Mouse (Mus musculus) forebrain, embryonic 13.5 days (tissue): ENCODE results near the gene Adamtsl1. TPM values are rescaled to one million over a fixed set of nuclear protein-coding genes. Genes with fewer than 3 reads are reported as not detected.
A peak's percentile ranks its signal among the peaks of the same experiment; 100 is the strongest.

Experiments used
- ATAC-seq: fragments of 200-750 bp; cut with Nextera tagmentation; 2 replicates; pipeline ENCODE4 v1.8.0; 2017
- H3K27ac ChIP-seq: fragments of 300-500 bp; sonication (generic); 2 replicates; pipeline ENCODE4 v1.5.1; 2015; ENCODE audit warnings: inconsistent platforms, mild to moderate bottlenecking, moderate library complexity
- H3K27me3 ChIP-seq: fragments of 300-500 bp; sonication (generic); 2 replicates; pipeline ENCODE4 v1.6.1; 2015; ENCODE audit warnings: mild to moderate bottlenecking, inconsistent platforms
- H3K36me3 ChIP-seq: fragments of 300-500 bp; sonication (generic); 2 replicates; pipeline ENCODE4 v1.6.1; 2015; ENCODE audit warnings: mild to moderate bottlenecking, inconsistent platforms; ENCODE audit not compliant: poor library complexity, severe bottlenecking
- H3K4me1 ChIP-seq: fragments of 300-500 bp; sonication (generic); 2 replicates; pipeline ENCODE4 v1.6.1; 2015; ENCODE audit warnings: inconsistent platforms
- H3K4me2 ChIP-seq: fragments of 300-500 bp; sonication (generic); 2 replicates; pipeline ENCODE4 v1.6.1; 2015; ENCODE audit warnings: inconsistent platforms, mild to moderate bottlenecking, moderate library complexity
- H3K4me3 ChIP-seq: fragments of 300-500 bp; sonication (generic); 2 replicates; pipeline ENCODE4 v1.5.1; 2015; ENCODE audit warnings: mild to moderate bottlenecking, inconsistent platforms
- H3K9ac ChIP-seq: fragments of 300-500 bp; sonication (generic); 2 replicates; pipeline ENCODE4 v1.6.1; 2015; ENCODE audit warnings: mild to moderate bottlenecking, inconsistent platforms
- H3K9me3 ChIP-seq: fragments of 300-500 bp; sonication (generic); replicated peaks from 2 replicates; pipeline ENCODE4 v1.6.1; 2016; ENCODE audit warnings: inconsistent platforms
- WGBS: fragments of 180-500 bp; shearing (Covaris S2); methylation state at CpG from one replicate; pipeline ENCODE4 v1.1.7; 2015; 5-methylcytosine and 5-hydroxymethylcytosine counted together
- polyA plus RNA-seq: library from polyadenylated mRNA; unstranded; fragments of >200 nt; fragmentation: Nextera tagmentation; extraction: Ambion mirVana; gene quantifications from 2 replicates; pipeline ENCODE4 v1.2.1, GENCODE M21; 2015

The Adamtsl1 gene
- polyA plus RNA-seq, 1 experiment from 2014 or later = 5.3 TPM

DNA sequence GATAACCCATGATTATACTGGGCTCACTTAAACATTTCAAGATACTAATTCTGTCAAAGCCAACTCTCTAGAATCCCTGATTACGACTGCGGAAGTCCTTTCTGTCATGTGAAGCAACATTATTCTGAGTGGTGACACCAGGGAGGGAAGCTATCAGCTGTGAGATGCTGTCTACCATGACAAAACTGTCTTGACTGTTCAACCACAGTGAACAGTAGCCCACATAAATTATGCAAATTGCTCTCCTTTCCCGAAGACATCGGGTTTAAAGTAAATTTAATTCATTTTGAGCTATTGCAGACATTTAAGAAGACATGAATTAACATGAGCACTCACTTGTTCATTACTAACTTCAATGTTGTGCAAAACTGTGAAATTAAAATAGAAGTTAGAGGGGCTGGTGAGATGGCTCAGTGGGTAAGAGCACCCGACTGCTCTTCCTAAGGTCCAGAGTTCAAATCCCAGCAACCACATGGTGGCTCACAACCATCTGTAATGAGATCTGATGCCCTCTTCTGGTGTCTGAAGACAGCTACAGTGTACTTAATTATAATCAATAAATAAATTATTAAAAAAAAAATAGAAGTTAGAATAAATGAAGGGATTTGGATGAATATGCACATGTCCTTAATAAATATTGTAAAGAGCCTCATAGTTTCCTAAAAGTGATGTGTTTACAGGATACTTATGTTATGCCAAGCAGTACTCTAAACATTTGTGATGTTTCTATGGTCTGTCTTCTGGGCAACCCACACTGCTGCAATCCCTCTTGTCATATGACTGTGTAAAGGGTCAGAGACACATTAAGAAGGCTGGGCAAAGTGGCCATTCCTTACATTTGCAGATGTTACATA, 249.4 kb downstream of the Adamtsl1 start:
- peak; percentile 88 for ATAC-seq

DNA sequence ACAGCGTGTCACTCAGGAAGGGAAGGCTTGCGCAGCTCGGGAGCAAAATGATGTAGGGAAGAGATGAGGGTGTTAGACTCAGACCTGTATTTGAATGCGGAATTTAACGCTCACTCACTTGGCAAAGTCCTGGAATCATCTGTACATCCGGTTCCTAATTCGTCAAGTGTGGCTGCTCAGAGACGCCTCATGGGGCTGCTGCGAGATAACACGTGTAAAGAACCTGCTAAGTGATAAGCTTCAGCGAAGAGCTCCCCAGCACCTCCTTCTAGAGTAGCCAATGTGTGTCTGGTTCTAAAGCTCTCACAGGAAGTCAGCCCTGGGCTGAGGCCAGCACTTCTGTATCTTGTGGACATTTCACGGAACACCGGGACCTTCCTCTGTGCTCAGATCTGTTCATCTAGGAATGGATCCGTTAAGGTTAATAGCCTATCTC, 250.1 kb downstream of the Adamtsl1 start:
- Histone ChIP-seq H3K9me3 (no peaks in the 10 kb centered on the region), H3K4me2 (no peak overlapping the region), H3K4me3 (no peak overlapping the region), H3K9ac (no peak overlapping the region), H3K36me3 (no peaks in the 10 kb centered on the region), H3K27ac (no peak overlapping the region; the same call in 1 of the 2 replicates), H3K4me1 (peaks cover 27% of the 10 kb centered on the region), H3K27me3 (no peaks in the 10 kb centered on the region)
- ATAC-seq = no peak
- WGBS = 88% methylated on average over 14 of the region's 14 CpGs

More for the DNA sequence above, 249.4 kb downstream of the Adamtsl1 start:
- WGBS = 70% methylated on average over 5 of the region's 5 CpGs
- H3K9ac ChIP-seq = no peak overlapping the region
- H3K27ac ChIP-seq = no peak overlapping the region
- H3K4me1 ChIP-seq = peaks cover 26% of the 10 kb centered on the region
- no peaks in the 10 kb centered on the region for H3K36me3 ChIP-seq
- H3K4me3 ChIP-seq = no peak overlapping the region
- H3K27me3 ChIP-seq = no peaks in the 10 kb centered on the region
- H3K4me2 ChIP-seq = no peak overlapping the region
- no peaks in the 10 kb centered on the region for H3K9me3 ChIP-seq

DNA sequence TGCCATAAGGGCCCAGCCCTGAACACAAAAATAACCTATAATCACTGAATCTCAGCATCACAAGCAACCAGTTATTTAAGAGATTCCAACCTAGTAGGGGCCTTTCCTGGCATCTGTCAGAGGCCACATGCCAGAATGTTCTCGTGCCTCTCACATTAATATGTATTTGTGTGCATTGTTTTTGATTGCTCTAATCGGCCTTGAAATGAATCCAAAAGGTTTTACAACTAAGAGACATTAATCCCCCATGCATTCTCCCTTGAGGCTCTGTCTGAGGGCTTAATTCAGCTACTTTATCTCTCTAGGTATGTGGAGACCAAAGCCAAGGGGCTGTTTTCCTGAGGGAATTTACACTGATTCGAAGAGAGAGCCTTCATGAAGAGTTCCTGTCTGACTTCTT, 250.5 kb downstream of the Adamtsl1 start:
- no peaks in the 10 kb centered on the region for H3K27me3 ChIP-seq
- no peak overlapping the region for H3K9ac ChIP-seq
- 29% methylated on average over 3 of the region's 3 CpGs for WGBS
- ATAC-seq = no peak
- no peaks in the 10 kb centered on the region for H3K36me3 ChIP-seq
- H3K4me1 ChIP-seq = peaks cover 27% of the 10 kb centered on the region
- no peaks in the 10 kb centered on the region for H3K9me3 ChIP-seq
- no peak overlapping the region for H3K4me3 ChIP-seq
- H3K4me2 ChIP-seq = no peak overlapping the region
- no peak overlapping the region; the same call in 1 of the 2 replicates for H3K27ac ChIP-seq

DNA sequence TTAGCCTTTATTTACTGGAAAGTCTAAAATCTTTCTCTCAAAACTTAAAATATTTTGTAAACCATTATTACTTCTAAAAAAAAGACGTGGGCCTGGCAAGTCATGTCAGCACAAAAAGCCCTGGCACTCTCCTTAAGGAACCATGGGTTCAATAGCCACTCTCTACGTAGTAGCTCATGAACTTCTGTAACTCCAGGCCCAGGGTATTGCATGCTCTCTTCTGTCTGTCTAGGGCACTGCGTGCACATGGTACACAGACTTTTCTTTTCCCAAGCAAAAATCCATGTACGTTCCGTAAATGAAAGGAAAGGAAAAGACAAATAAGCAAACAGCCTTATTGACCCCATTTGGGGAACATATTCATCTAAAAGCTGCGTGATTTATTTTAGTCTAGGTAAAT, 253.7 kb downstream of the Adamtsl1 start:
- ATAC-seq = no peak
- no peak overlapping the region; the same call in 1 of the 2 replicates for H3K4me2 ChIP-seq
- H3K9me3 ChIP-seq = no peaks in the 10 kb centered on the region
- WGBS = 78% methylated on average over 6 of the region's 6 CpGs
- H3K36me3 ChIP-seq = no peaks in the 10 kb centered on the region
- H3K27me3 ChIP-seq = no peaks in the 10 kb centered on the region
- H3K4me1 ChIP-seq = peaks cover 25% of the 10 kb centered on the region
- no peak overlapping the region for H3K4me3 ChIP-seq
- H3K27ac ChIP-seq = no peak overlapping the region
- no peak overlapping the region for H3K9ac ChIP-seq

DNA sequence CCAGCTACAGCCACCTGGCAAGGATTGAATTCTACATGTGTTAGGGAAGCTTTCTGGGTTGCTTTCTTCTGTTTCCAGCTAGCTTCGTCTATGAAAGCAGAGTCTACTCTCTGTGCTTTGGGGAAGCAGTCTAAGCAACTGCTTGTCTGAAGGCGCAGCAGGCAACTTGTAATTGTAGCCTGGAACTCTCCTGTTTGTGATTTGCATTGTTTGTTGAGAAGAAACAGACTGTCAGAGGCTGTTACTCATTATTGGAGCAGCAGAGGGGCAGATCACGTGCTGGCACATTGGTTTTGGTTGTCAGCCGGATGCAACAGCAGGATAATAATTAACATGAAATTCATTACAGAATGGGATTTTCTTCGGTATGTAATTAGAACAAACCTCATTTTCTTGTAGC, 254.1 kb downstream of the Adamtsl1 start:
- H3K9ac ChIP-seq = no peak overlapping the region
- no peak overlapping the region for H3K27ac ChIP-seq
- peaks cover 22% of the 10 kb centered on the region for H3K4me1 ChIP-seq
- peak; percentile 86 for ATAC-seq
- H3K36me3 ChIP-seq = no peaks in the 10 kb centered on the region
- no peaks in the 10 kb centered on the region for H3K9me3 ChIP-seq
- 25% methylated on average over 5 of the region's 5 CpGs for WGBS
- no peaks in the 10 kb centered on the region for H3K27me3 ChIP-seq
- H3K4me2 ChIP-seq = no peak overlapping the region; the same call in 1 of the 2 replicates
- H3K4me3 ChIP-seq = no peak overlapping the region

DNA sequence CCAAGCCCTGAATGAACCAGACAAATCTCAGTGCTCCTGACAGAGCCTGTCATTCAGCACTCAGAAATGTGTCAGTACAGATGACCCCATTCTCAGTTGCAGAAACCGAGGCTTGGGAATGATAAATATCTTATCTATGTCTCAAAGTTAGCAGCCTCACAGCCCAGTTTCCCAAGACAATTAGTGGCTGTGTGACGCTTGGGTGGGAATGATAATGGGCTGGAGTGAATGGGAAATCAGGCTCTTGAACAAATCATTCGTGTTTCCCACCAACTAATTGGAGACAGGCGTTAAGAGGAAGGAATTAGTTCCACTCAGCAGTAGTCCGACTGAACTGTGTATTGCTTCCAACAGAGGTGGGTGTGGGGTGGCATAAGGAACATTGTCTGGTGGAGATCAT, 268.5 kb downstream of the Adamtsl1 start:
- Histone ChIP-seq H3K27me3 (0 out of 2 replicates have a peak, but pooled peaks cover 3% of the 10 kb centered on the region), H3K36me3 (no peaks in the 10 kb centered on the region), H3K4me2 (no peak overlapping the region), H3K27ac (no peak overlapping the region), H3K9me3 (no peaks in the 10 kb centered on the region), H3K4me3 (no peak overlapping the region), H3K9ac (no peak overlapping the region), H3K4me1 (peaks cover 22% of the 10 kb centered on the region)
- WGBS = 1% methylated on average over 5 of the region's 5 CpGs
- ATAC-seq = peak; percentile 65; the same call in 1 of the 2 replicates

DNA sequence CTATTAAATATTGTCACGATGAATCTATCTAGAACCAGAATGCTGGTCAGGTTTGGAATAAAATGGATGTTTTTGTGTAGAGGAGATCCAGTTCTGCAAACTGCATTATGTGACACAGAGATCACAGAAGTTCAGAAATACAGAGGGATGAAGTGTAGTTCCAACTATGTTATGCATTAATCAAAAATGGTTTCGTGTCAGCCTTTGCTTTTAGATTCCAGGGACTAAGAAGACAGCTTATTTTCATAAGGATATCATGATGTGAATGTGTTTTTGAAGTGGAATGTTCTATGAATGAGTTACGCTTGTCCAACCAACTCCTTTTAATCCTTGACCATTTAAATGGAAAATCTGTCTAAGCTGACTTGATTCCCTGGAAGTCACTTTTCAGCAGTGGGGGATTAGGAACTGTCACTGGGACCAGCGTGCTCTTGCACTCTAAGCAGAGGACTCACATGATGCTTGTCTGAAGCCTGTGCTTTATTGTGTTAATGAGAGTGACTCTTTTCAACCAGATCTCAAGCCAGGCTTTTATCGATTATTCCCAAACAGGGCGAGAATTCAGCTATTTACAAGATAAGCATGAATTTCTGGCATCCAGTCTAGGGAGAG, 269.9 kb downstream of the Adamtsl1 start:
- 0 out of 2 replicates have a peak, but pooled peaks cover 3% of the 10 kb centered on the region for H3K27me3 ChIP-seq
- peak; percentile 55; the same call in 1 of the 2 replicates for ATAC-seq
- H3K27ac ChIP-seq = no peak overlapping the region
- H3K4me1 ChIP-seq = peaks cover 22% of the 10 kb centered on the region
- no peak overlapping the region for H3K4me3 ChIP-seq
- H3K36me3 ChIP-seq = no peaks in the 10 kb centered on the region
- WGBS = 17% methylated on average over 6 of the region's 6 CpGs
- H3K9me3 ChIP-seq = no peaks in the 10 kb centered on the region
- no peak overlapping the region for H3K4me2 ChIP-seq
- H3K9ac ChIP-seq = no peak overlapping the region

DNA sequence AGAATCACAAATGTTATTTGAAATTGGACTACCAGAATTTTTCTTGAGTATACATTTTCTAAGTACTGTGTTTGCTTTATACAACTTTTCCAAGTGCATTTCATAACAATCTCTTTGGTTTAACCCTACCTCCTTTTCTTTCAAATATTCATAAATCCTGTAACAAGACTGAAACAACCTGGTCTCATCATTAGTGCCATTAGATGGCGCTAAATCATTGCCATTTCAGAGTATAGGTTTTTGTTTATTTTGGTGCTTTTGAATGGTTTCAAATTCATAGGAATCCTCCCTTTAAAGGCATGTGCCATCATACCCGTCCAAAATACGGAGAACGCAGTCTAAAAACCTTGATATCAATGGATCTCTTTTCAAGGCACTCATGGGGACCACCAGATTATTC, 270.5 kb downstream of the Adamtsl1 start:
- Histone ChIP-seq H3K4me2 (no peak overlapping the region), H3K36me3 (no peaks in the 10 kb centered on the region), H3K27ac (no peak overlapping the region), H3K4me3 (no peak overlapping the region), H3K9ac (no peak overlapping the region), H3K4me1 (peaks cover 22% of the 10 kb centered on the region), H3K27me3 (0 out of 2 replicates have a peak, but pooled peaks cover 3% of the 10 kb centered on the region), H3K9me3 (no peaks in the 10 kb centered on the region)
- no peak for ATAC-seq
- WGBS = 44% methylated on average over 4 of the region's 4 CpGs

DNA sequence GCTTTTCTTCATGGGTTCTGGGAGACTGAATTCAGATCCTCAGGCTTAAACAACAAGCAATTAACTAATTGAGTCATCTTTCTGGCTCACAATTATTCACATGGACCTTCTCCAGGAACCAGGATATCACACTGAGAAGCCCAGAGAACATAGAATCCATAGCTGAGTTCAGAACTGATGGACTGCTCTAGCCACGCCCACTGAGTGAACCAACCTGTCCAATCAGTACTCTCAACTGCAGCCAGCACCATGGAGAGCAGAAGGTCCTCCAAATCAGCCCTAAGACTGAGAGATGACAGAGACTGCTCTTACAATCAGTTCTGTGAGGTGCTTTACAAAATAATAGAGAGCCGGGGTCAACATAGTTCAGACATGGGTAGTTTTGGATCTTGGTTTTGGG, 276.3 kb downstream of the Adamtsl1 start:
- no peak overlapping the region for H3K4me3 ChIP-seq
- no peak overlapping the region for H3K9ac ChIP-seq
- no peak for ATAC-seq
- no peaks in the 10 kb centered on the region for H3K9me3 ChIP-seq
- H3K4me2 ChIP-seq = no peak overlapping the region
- 65% methylated on average over 2 of the region's 2 CpGs for WGBS
- H3K4me1 ChIP-seq = no peaks in the 10 kb centered on the region
- H3K36me3 ChIP-seq = no peaks in the 10 kb centered on the region
- no peaks in the 10 kb centered on the region for H3K27me3 ChIP-seq
- no peak overlapping the region for H3K27ac ChIP-seq

DNA sequence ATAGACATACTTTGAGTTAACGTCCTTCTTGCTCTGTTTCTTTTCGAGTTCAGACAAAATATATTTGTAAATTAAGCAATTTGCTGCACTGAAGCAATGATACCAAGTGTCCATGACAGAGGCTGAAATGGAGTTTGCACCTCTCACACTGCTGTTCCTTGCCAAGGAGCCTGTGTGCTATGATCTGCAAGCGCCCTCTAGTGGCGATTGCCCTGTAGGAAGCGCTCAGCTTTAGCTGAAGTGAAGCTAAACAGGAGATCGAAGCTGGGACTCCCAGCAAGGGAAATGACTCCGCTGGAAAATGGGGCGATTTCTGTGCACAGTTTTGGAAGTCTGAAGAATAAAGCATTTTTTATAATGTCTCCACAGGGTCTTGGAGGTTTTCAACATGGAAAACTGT, 287.8 kb downstream of the Adamtsl1 start:
- H3K4me3 ChIP-seq = no peak overlapping the region
- ATAC-seq = peak; percentile 93
- WGBS = 2% methylated on average over 8 of the region's 8 CpGs
- H3K9ac ChIP-seq = no peak overlapping the region
- no peak overlapping the region for H3K27ac ChIP-seq
- no peaks in the 10 kb centered on the region for H3K27me3 ChIP-seq
- H3K4me1 ChIP-seq = no peaks in the 10 kb centered on the region
- H3K9me3 ChIP-seq = no peaks in the 10 kb centered on the region
- H3K4me2 ChIP-seq = no peak overlapping the region
- no peaks in the 10 kb centered on the region for H3K36me3 ChIP-seq

DNA sequence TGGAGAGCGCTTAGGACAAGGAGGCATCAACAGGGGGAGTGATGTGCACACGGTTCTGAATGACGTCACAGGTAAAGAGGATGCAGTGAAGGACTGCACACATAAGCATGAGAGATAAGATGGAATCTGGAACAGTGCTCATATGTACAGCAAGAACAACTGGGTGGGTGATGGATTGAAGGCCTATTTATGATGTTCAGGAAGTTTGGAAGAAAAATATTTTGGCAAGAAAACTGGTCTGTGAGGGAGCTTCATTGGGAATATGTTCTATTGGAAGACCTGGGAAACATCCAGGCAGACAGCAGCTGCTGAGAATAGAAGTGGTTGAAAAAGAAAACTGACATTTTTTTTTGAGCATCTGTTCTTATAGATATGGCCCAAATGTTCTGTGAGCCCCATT, 300.4 kb downstream of the Adamtsl1 start:
- Histone ChIP-seq H3K27ac (no peak overlapping the region), H3K4me3 (no peak overlapping the region), H3K36me3 (no peaks in the 10 kb centered on the region), H3K9ac (no peak overlapping the region), H3K4me2 (no peak overlapping the region), H3K4me1 (no peaks in the 10 kb centered on the region), H3K27me3 (no peaks in the 10 kb centered on the region), H3K9me3 (no peaks in the 10 kb centered on the region)
- ATAC-seq = no peak
- WGBS = 80% methylated on average over 3 of the region's 3 CpGs

DNA sequence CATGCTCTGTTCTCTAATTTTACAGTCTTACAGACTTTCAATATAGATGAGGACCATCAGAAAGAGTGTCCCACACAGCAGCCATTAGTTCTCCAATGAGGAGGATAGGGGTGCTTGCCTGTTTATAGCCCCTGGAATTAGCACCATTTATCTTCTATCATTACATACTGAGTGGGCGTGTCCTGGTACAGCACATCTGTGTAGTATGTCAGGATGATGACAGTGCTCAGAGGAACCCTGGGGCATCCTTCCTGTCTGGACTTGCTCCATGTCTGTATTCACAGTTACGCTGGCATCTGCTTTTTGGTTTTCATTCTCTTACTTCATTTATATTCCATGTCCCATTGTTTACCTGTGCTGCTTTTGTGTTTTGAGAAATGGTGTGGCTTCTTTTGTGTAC, 304.5 kb downstream of the Adamtsl1 start:
- WGBS = 74% methylated on average over 2 of the region's 2 CpGs
- ATAC-seq = peak; percentile 66; the same call in 1 of the 2 replicates
- H3K36me3 ChIP-seq = no peaks in the 10 kb centered on the region

More for the DNA sequence above, 304.5 kb downstream of the Adamtsl1 start:
- Histone ChIP-seq H3K4me3 (no peak overlapping the region), H3K4me1 (no peaks in the 10 kb centered on the region), H3K9ac (no peak overlapping the region), H3K27me3 (no peaks in the 10 kb centered on the region), H3K4me2 (no peak overlapping the region), H3K27ac (no peak overlapping the region), H3K9me3 (no peaks in the 10 kb centered on the region)
